Mouse (Mus musculus) cerebellum, postnatal 36 days (tissue): ENCODE measurements around the gene Zfp748.

Experiments
- DNase-seq, 2 experiments: peaks; one replicate each; pipeline ENCODE4 v3.0.0; 2021 to 2022; ENCODE audit warnings: mixed read lengths in 2 of 2

Gene Zfp748

DNA sequence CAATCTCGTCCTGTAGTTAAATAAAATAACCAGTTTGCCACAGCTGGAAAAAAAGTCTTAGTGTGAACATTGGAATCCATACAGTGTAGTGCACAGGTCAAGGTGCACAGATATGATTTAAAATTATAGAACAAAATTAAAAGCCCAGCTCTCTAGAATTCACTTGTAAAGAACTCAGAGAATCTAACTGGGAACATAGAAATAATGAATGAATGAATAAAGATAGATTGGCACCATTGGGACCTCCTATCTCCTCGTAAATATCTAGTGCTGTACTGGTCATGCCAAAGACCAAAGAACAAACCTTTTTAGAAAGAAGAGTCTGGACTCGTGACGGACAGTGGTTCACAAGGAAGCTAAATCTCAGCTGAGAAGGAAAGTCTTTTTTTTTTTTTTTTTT, at the start of gene Zfp748:
Gene Zfp748, minus strand, starts transcription at position 101 of the 400 bp plus-strand sequence.
- no peak for DNase-seq

GRCm38 (mm10) chr13:67572591-67573189, 19.1 kb upstream of the Zfp748 start:
- DNase-seq = no peak

DNA sequence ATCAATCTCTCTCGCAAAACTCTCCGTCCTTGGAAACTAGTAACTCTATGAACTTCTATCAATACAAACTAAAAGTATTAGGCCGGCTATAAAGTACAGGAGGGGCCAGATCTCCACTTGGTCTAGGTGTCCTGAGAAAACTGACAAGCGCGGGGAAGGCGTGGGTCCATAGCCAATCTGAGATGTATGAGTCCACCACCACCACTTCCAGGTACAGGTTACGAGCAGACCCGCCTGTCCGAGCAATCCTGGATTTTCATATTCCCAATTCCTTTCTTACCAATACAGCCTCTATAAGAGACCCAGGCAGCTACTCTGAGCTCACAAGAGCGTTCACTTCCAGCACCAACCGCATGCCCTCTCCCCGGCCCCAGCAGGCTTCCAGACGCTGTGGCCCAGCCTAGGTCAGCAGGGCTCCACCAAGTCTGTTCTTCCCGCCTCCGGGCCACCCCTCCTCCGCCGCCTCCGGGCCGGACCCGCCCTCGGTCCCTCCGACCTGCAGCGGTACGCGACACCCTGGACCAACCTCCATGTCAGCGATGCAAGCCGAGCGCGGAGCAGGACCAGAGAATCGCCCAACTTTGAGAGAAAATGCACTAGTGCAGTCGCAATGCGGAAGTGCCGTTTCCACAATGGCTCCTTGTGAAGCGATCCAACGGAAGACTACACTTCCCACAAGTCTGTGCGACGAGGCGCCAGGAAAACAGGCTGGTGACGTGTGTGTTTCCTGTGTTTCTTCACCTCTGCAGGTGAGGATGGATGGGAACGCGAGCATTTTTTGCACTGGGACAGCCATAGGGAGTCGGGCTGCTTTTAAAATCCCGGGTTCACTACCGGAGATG, 904 bp downstream of the Zfp748 start:
- DNase-seq = peak; percentile 86 to 91

- no peak for DNase-seq
Observed at GRCm38 (mm10) chr13:67545941-67546340, 7.7 kb downstream of the Zfp748 start.

GRCm38 (mm10) chr13:67527049-67527730, 26.4 kb downstream of the Zfp748 start:
- no peak for DNase-seq

- DNase-seq = peak; percentile 88 to 91
Observed at GRCm38 (mm10) chr13:67525753-67526410, 27.7 kb downstream of the Zfp748 start, which contains the start of the genes Gm26965 and Zfp87. Gene Gm26965 (minus strand): TSS chr13:67526151. Gene Zfp87 (minus strand): TSS chr13:67526177.

DNA sequence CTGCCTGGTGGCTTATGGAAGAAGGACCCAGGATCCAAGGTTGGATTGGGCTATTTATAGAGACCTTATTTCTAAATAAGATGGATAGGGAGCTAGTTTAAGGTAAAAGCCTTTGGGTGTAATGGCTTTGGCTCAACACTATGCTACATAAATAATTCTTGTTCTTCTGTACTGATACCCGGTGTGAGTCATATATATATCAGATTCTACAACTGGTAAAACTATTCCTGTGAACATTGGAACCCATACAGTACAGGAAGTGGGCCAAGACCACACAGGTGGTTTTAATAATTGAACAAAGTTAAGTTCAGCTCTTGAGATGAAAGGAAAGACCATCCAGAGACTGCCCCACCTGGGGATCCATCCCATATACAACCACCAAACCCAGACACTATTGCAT, 52.7 kb downstream of the Zfp748 start:
- no peak for DNase-seq

GRCm38 (mm10) chr13:67500084-67500719, 53.4 kb downstream of the Zfp748 start, which contains the start of gene Zfp58:
Gene Zfp58 (minus strand): TSS chr13:67500555.
- peak; percentile 75 to 85 for DNase-seq

DNA sequence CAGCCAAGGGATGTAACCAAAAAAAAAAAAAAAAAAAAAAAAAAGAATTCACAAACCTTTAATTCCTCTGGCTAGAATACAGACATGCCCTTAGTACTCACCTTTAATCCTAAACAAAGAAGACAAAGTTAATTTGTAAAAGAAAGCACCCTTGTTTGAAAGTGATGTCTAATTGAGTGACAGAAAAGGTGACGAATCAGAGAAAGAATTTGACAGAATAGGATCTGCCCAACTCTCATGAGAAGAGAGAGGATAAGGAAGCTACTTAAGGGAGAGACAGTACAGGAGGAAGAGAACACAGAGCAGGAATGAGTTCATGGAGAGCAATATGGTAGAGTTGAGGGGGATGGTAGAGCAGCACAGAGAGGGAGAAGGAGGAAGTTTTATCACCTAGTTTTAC, 58.0 kb downstream of the Zfp748 start:
- no peak for DNase-seq
